Mouse (Mus musculus): Measurements from ENCODE around the gene Ruvbl2. TPM values are rescaled to one million over a fixed set of nuclear protein-coding genes. Genes with fewer than 3 reads are reported as not detected.

Gene Ruvbl2
- polyA plus RNA-seq, 1 experiment from 2014 or later = 144 TPM

Small RNAs within 50 kb of the gene (microRNA-seq; reads per million reads assigned to microRNA genes)
- gene Gm22133 = not detected

Other genes starting within 250 kb of the Ruvbl2 start
- 0.74 and 0.75 TPM in 2 replicates for gene Ccdc155, start 233.2 kb downstream of the Ruvbl2 start, polyA plus RNA-seq (2015; fragmentation: Nextera tagmentation; extraction: Ambion mirVana)
- 1.4 and 2.0 TPM in 2 replicates for gene Dkkl1, start 225.9 kb downstream of the Ruvbl2 start, polyA plus RNA-seq (2015; fragmentation: Nextera tagmentation; extraction: Ambion mirVana)
- 92.8 and 106 TPM in 2 replicates for gene Tead2, start 222.3 kb downstream of the Ruvbl2 start, polyA plus RNA-seq (2015; fragmentation: Nextera tagmentation; extraction: Ambion mirVana)
- gene Cd37, start 199.0 kb downstream of the Ruvbl2 start, polyA plus RNA-seq (2015; fragmentation: Nextera tagmentation; extraction: Ambion mirVana) = 1.3 and 1.6 TPM in 2 replicates
- 0.17 and 0.20 TPM in 2 replicates for gene Slc6a16, start 197.0 kb downstream of the Ruvbl2 start, polyA plus RNA-seq (2015; fragmentation: Nextera tagmentation; extraction: Ambion mirVana)
- not detected in 2 replicates for gene Slc6a21, start 160.6 kb downstream of the Ruvbl2 start, polyA plus RNA-seq (2015; fragmentation: Nextera tagmentation; extraction: Ambion mirVana)
- 9.3 and 11.0 TPM in 2 replicates for gene Trpm4, start 104.3 kb downstream of the Ruvbl2 start, polyA plus RNA-seq (2015; fragmentation: Nextera tagmentation; extraction: Ambion mirVana)
- 0.10 and 0.23 TPM in 2 replicates for gene Hrc, start 102.8 kb downstream of the Ruvbl2 start, polyA plus RNA-seq (2015; fragmentation: Nextera tagmentation; extraction: Ambion mirVana)
- gene Ppfia3, start 71.1 kb downstream of the Ruvbl2 start, polyA plus RNA-seq (2015; fragmentation: Nextera tagmentation; extraction: Ambion mirVana) = 18.3 and 20.1 TPM in 2 replicates
- 9.1 and 10.5 TPM in 2 replicates for gene Lin7b, start 67.5 kb downstream of the Ruvbl2 start, polyA plus RNA-seq (2015; fragmentation: Nextera tagmentation; extraction: Ambion mirVana)
- gene Snrnp70, start 42.4 kb downstream of the Ruvbl2 start, polyA plus RNA-seq (2015; fragmentation: Nextera tagmentation; extraction: Ambion mirVana) = 220 and 231 TPM in 2 replicates
- gene Kcna7, start 32.4 kb downstream of the Ruvbl2 start, polyA plus RNA-seq (2015; fragmentation: Nextera tagmentation; extraction: Ambion mirVana) = not detected in 2 replicates
- gene Ntf5, start 24.4 kb downstream of the Ruvbl2 start, polyA plus RNA-seq (2015; fragmentation: Nextera tagmentation; extraction: Ambion mirVana) = not detected in 2 replicates
- gene Lhb, start 17.3 kb downstream of the Ruvbl2 start, polyA plus RNA-seq (2015; fragmentation: Nextera tagmentation; extraction: Ambion mirVana) = 0.68 and 1.4 TPM in 2 replicates
- 19.4 and 19.6 TPM in 2 replicates for gene Gys1, start 3.3 kb downstream of the Ruvbl2 start, polyA plus RNA-seq (2015; fragmentation: Nextera tagmentation; extraction: Ambion mirVana)
- gene Ftl1, start 21.8 kb upstream of the Ruvbl2 start, polyA plus RNA-seq (2015; fragmentation: Nextera tagmentation; extraction: Ambion mirVana) = 6,132 and 6,335 TPM in 2 replicates
- 288 and 289 TPM in 2 replicates for gene Bax, start 28.8 kb upstream of the Ruvbl2 start, polyA plus RNA-seq (2015; fragmentation: Nextera tagmentation; extraction: Ambion mirVana)
- 0.14 and 0.18 TPM in 2 replicates for gene Tulp2, start 43.8 kb upstream of the Ruvbl2 start, polyA plus RNA-seq (2015; fragmentation: Nextera tagmentation; extraction: Ambion mirVana)
- not detected in 2 replicates for gene Gm45808, start 48.7 kb upstream of the Ruvbl2 start, polyA plus RNA-seq (2015; fragmentation: Nextera tagmentation; extraction: Ambion mirVana)
- 2.3 and 2.6 TPM in 2 replicates for gene Dhdh, start 50.7 kb upstream of the Ruvbl2 start, polyA plus RNA-seq (2015; fragmentation: Nextera tagmentation; extraction: Ambion mirVana)
- 95.0 and 95.7 TPM in 2 replicates for gene Nucb1, start 72.3 kb upstream of the Ruvbl2 start, polyA plus RNA-seq (2015; fragmentation: Nextera tagmentation; extraction: Ambion mirVana)
- gene Ppp1r15a, start 88.2 kb upstream of the Ruvbl2 start, polyA plus RNA-seq (2015; fragmentation: Nextera tagmentation; extraction: Ambion mirVana) = 15.4 and 15.6 TPM in 2 replicates
- gene Plekha4, start 88.2 kb upstream of the Ruvbl2 start, polyA plus RNA-seq (2015; fragmentation: Nextera tagmentation; extraction: Ambion mirVana) = 0.72 and 0.92 TPM in 2 replicates
- not detected in 2 replicates for gene Hsd17b14, start 116.8 kb upstream of the Ruvbl2 start, polyA plus RNA-seq (2015; fragmentation: Nextera tagmentation; extraction: Ambion mirVana)
- 21.6 and 23.3 TPM in 2 replicates for gene Bcat2, start 132.1 kb upstream of the Ruvbl2 start, polyA plus RNA-seq (2015; fragmentation: Nextera tagmentation; extraction: Ambion mirVana)
- not detected in 2 replicates for gene Fgf21, start 177.4 kb upstream of the Ruvbl2 start, polyA plus RNA-seq (2015; fragmentation: Nextera tagmentation; extraction: Ambion mirVana)
- gene Fut1, start 179.2 kb upstream of the Ruvbl2 start, polyA plus RNA-seq (2015; fragmentation: Nextera tagmentation; extraction: Ambion mirVana) = not detected in 2 replicates
- gene Izumo1, start 183.7 kb upstream of the Ruvbl2 start, polyA plus RNA-seq (2015; fragmentation: Nextera tagmentation; extraction: Ambion mirVana) = 0.17 TPM in 1 of 2 replicates, not detected in the other
- gene Rasip1, start 189.4 kb upstream of the Ruvbl2 start, polyA plus RNA-seq (2015; fragmentation: Nextera tagmentation; extraction: Ambion mirVana) = 15.5 and 16.6 TPM in 2 replicates
- gene Mamstr, start 201.9 kb upstream of the Ruvbl2 start, polyA plus RNA-seq (2015; fragmentation: Nextera tagmentation; extraction: Ambion mirVana) = 2.5 and 2.7 TPM in 2 replicates
- gene Fut2, start 228.3 kb upstream of the Ruvbl2 start, polyA plus RNA-seq (2015; fragmentation: Nextera tagmentation; extraction: Ambion mirVana) = 0.31 TPM in 1 of 2 replicates, not detected in the other
- gene Ntn5, start 245.9 kb upstream of the Ruvbl2 start, polyA plus RNA-seq (2015; fragmentation: Nextera tagmentation; extraction: Ambion mirVana) = 0.29 and 0.45 TPM in 2 replicates